Mouse (Mus musculus) left cerebral cortex, adult 2 months (tissue): Measurements from ENCODE around the gene Arid1b. TPM values are rescaled to one million over a fixed set of nuclear protein-coding genes. Genes with fewer than 3 reads are reported as not detected.

Source experiments
- DNase-seq, 2 experiments: peaks; one replicate each; pipeline ENCODE4 v3.0.0; 2021 to 2022; ENCODE audit warnings: low spot score in 2 of 2, mixed read lengths in 1 of 2; ENCODE audit errors: extremely low spot score in 1 of 2
- H3K27ac ChIP-seq: fragments of 200-600 bp; 2 replicates; pipeline ENCODE4 v1.8.1; 2022
- H3K4me3 ChIP-seq: fragments of 200-600 bp; 2 replicates; pipeline ENCODE4 v1.8.1; 2022
- CTCF ChIP-seq: fragments of 200-600 bp; IDR thresholded peaks from 2 replicates; pipeline ENCODE4 v1.8.1; 2022; ENCODE audit warnings: antibody characterized with exemption, mild to moderate bottlenecking, moderate library complexity
- intact Hi-C: fragments of 180-260 bp; cut with DNase I; formaldehyde crosslinking; loops from one replicate; pipeline ENCODE4 v1.15.1; 2025
- total RNA-seq, 2 experiments: library from RNA; stranded (reverse); gene quantifications; 2 replicates each; pipeline ENCODE4 v1.2.3; 2021

The Arid1b gene
- total RNA-seq, 2 experiments from 2014 or later: 81.4 to 86.1 TPM

DNA sequence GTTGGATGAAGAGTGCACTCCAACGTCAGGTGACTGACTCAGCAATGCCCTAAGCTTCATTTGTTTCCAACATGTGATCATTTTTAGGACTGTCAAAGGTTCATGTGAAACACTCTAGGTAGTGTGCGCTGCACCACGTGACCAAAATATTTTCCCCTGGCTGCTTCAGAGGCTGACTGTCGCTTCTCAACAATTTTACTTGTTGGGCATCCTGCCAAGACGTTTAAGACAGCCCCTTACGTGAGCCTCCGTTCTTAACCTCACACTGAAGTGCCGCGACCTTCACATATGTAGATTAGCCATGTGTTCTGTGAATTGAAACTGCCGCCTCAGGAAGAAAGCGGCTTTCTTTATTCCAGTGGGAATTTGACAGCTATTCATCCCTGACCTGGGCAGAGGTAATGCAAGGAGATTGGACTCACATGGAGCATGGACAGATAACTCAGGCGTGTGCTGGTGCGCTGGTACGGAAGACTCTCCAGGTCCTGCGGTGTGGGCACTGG, 13.1 kb downstream of the Arid1b start:
- Histone ChIP-seq H3K4me3 (no peak overlapping the region), H3K27ac (no peak overlapping the region)
- intact Hi-C loops: no loop called here
- TF ChIP-seq CTCF: no peak
- DNase-seq: no peak

DNA sequence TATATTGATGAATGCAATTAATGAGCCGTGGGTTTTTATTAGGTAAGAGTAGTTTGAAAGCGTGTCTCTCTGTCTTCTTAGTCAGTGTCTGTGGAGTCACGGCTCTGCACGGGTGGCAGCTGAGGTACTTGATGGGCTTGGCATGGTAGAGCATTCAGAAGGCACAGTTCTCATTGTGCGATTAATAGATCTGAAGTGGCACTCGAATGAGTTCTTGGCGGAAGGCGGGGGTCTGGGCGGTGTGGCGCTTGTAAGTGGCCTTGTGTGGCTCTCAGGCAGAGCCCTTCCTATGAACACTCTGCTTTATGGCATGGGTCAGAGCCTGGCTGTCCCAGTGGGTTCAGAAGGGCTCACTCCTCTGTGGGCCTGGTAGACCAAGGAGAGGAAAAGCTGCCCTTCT, 14.1 kb downstream of the Arid1b start:
- Histone ChIP-seq H3K4me3 (no peak overlapping the region), H3K27ac (no peak overlapping the region)
- intact Hi-C loops: no loop called here
- no peak for DNase-seq
- no peak for TF ChIP-seq CTCF

DNA sequence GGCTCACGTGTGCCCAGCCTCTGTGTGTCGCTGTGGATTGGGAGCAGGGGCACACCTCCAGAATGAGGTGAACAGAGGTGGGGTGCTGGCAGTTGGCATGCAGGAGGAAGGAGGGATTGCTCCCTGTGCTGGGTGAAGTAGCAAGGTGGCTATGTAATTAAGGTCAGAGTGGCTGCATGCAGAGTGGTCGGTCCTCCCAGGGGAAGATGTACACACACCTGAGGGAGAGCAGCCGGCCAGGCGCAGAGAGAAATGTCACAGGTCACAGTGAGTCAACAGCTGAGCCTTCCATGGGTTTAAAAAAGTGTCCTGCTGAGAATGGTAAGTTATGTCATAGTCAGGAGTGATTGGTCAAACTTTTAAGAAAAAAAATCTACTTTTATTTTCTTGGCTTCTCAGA, 14.6 kb downstream of the Arid1b start:
- DNase-seq: no peak
- intact Hi-C loops: no loop called here
- Histone ChIP-seq H3K4me3 (no peak overlapping the region), H3K27ac (no peak overlapping the region)
- TF ChIP-seq CTCF: no peak

DNA sequence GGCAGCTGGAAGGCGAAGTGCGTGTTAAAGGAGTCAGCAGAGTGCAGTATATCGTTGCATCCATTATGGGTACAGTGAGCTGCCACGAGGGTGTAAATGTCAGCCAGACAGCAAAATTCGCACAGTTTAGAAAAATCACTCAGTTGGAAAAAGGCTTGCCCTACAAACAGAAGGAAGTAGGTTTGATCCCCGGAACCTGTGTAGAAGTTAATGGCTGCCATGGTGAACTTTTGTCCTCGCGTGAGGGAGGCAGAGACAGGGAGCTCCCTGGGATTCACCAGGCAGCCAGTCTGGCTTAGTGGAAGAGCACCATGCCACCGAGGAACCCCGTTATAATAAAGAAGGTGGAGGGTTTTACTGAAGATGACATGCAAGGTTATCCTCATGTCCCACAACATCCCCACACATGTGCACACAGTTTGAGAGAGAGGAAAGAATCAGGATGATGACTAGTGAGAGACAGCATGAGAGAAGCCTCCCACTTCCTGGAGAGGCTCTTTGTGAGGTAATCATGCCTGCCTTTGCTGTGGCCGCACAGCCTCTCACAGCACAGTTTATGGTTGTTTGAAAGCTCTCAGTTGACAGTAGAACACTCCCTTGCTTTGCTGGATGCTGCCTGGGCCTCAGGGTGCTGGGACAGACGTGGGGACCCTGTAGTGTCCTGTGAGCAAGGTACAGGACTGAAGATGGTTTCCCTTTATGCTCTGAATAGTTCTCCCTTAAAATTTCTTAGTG, 15.6 kb downstream of the Arid1b start:
- no peak for TF ChIP-seq CTCF
- no peak overlapping the region for H3K27ac ChIP-seq
- DNase-seq: no peak
- intact Hi-C loops: no loop called here
- no peak overlapping the region for H3K4me3 ChIP-seq

DNA sequence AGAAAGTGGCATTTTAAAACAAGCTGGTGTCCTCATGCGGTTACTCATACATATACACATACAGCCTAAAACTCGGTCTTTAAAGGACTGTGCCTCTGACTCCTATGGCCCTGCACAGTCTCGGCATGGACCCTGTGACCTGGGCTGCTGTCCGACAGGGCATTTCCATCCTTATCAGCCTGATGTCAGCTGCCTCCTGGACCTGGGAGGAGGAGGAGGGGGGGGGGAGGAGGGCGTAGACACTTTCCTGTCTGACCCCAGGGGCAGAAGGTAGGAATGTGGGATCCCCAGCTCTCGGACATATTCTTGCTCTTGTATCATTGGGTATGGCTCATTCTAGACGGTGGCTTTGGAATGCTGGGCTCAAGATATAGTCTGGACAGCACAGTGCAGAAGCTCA, 16.6 kb downstream of the Arid1b start:
- no peak overlapping the region for H3K27ac ChIP-seq
- intact Hi-C loops: no loop called here
- H3K4me3 ChIP-seq: no peak overlapping the region
- TF ChIP-seq CTCF: no peak
- DNase-seq: no peak

DNA sequence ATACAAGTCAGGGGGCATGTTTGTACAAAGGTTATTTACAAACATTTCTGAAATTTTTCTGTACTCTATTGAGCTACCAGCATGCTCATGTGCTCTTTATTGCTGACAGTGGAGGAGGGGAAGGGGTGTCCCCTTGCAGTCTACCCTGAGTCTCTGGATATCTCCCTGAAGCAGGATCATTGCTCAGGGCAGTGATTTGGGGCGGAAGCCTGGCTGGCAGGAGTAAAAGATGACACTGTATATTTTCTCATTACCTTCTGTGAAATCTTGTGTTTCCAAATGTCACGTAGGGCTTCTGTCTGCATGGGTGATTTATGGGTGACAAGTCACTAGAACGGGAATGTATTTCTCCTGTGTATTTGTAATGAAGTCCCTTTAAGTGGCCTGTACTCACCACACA, 18.0 kb downstream of the Arid1b start:
- H3K27ac ChIP-seq: no peak overlapping the region
- no peak for TF ChIP-seq CTCF
- intact Hi-C loops: no loop called here
- H3K4me3 ChIP-seq: no peak overlapping the region
- DNase-seq: no peak

DNA sequence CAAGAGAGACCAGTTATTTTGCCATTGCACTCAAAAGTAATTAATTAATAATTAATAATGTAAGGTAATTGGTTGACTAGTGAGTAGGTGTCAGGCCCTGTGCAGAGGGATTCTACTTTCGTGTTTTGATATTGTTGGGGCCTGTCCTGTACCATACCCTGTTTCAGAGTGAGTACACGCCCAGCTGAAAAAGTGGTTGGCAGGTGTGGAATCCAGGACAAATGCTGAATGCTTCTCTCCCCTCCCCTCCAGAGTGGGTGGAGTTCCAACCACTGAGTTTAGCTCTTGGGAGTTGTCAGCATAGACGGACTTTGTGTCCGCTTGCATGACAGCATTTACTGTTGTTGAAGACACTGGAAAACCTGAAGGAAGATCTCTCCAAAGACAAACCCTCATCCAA, 18.4 kb downstream of the Arid1b start:
- no peak for TF ChIP-seq CTCF
- DNase-seq: no peak
- Histone ChIP-seq H3K27ac (no peak overlapping the region), H3K4me3 (no peak overlapping the region)
- intact Hi-C loops: no loop called here

DNA sequence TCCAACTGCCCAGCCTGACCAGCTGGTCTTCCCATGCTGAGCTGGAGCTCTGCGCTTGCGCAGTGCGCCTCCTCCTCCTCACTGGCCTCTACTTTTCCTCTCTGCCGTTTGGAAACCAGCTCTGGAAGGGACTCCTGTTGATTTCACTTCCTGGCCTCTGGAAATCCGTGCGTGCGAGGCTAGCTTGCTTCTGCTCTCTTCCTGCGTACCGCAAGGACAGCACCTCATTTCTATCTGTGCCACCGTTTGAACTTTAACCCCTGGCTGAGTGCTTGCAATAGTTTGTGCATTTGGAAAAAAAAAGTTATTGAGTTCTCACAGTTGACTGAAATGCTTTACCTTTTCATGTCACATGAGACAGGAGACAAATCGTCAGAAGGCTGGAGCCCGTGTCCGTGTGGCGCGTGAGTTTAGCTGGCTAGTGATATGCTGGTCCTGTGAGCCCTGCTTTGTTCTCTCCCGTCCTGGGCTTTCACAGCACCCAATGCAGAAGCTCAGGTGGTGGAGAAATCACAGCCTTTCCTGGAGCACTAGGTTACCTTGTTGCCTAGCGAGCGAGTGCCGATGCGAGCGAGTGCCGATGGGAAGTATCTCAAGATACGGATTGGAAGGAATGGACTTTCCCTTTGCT, 20.3 kb downstream of the Arid1b start:
- no peak overlapping the region for H3K27ac ChIP-seq
- intact Hi-C loops: no loop called here
- no peak for TF ChIP-seq CTCF

DNA sequence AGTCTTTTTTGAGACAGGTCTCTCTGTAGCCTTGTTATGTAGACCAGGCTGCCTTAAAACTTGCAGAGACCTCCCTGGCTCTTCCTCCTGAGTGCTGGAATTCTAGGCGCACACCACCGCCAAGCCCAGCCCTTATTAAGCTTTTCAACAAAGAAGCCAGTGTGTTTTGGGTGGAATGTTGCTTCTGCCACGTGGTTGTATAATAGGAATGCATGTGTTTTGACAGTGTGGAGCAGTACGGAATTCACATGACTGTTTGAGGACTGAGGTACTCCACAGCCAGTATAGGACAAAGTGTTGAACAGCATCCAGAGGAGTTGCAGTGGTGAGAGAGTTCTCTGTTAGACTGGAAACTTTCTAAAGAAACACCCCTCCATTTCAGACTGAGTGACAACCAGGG, 22.3 kb downstream of the Arid1b start:
- intact Hi-C loops: no loop called here

More for the DNA sequence above, 20.3 kb downstream of the Arid1b start:
- no peak for DNase-seq
- no peak overlapping the region for H3K4me3 ChIP-seq

DNA sequence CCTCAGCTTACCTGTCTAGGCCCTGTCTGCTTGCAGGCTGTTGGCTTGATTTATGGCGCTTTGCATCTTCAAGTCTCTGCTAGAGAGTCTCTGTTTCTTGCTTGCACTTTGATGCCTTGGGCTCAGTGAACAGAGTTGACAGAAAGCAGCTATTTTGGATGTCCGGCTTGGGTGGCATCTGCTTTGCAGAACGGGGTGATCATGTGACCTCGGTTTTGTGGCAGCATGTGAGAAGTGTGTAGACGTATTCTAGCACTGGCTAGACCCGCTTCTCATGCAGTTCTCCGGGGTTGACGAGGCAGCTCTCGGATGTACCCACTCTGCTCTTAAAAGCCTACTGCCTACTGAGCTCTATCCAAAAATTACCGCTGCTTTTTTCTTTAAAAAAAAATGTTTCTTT, 22.9 kb downstream of the Arid1b start:
- no peak for DNase-seq
- no peak overlapping the region for H3K4me3 ChIP-seq
- intact Hi-C loops: no loop called here
- no peak for TF ChIP-seq CTCF
- no peak overlapping the region for H3K27ac ChIP-seq

More for the DNA sequence above, 22.3 kb downstream of the Arid1b start:
- no peak overlapping the region for H3K27ac ChIP-seq
- H3K4me3 ChIP-seq: no peak overlapping the region
- DNase-seq: no peak
- no peak for TF ChIP-seq CTCF

DNA sequence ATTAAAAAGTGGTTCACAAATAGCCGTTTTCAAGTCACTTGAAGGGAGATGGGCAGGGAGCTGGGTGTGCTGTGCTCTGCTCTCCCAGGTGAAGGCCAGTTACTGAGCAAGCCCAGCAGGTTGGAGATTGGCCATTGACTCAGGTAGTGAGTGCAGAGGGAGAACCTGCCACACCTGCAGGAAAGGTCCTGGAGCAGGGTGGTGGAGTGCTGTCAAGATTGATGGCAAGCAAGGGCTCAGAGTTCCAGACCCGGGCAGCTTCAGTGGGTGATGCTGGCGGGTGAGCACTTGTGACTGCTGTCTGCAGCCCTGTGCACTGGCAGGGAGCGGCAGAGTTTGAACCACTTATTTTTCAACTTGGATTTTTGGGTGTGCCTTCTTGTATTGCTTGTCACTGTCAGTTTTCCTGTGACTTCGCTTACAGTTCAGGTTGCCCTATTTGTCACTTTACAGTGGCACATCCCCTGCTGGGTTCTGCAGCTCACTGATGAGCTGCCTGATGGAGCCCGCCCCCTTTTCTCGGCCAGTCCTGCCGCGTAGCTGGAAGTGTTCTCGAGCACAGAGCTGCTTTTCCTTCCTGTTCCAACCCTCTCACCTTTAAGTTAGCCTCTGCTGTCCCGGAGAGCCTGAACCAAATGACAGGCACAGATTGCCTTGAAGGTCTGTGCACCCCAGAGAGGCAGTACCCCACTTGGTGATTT, 27.3 kb downstream of the Arid1b start:
- no peak for TF ChIP-seq CTCF
- Histone ChIP-seq H3K27ac (no peak overlapping the region), H3K4me3 (no peak overlapping the region)
- intact Hi-C loops: no loop called here
- DNase-seq: no peak

DNA sequence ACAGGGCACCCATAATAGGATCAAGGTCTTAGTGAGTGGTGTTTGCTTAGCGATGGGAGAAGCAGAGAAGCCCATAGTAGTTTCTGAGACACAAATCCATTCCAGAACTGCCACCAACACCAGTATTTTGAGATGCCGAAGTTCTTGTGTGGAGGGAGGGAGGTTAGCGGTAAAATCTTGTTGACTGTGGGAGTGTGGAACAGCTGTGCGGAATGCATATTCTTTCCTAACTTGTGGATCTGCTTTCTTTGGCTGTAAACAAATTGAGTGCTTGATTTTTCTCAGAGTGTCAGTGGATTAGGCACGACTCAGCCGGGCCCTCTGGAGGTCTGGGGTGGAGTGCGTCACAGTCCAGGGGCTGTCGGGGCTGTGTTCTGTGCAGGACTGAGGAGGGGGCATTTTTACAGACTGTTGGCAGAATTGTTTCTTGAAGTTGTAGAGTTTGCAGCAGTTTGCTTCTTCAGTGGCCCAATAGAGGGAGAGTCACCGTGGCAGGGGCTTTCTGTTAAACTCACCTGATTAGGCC, 27.9 kb downstream of the Arid1b start:
- TF ChIP-seq CTCF: no peak
- no peak for DNase-seq
- Histone ChIP-seq H3K27ac (no peak overlapping the region), H3K4me3 (no peak overlapping the region)
- intact Hi-C loops: no loop called here
